Mouse (Mus musculus) liver, embryonic 12.5 days (tissue): Measurements from ENCODE around the gene Timm8b. TPM values are rescaled to one million over a fixed set of nuclear protein-coding genes. Genes with fewer than 3 reads are reported as not detected.

Experiments used
- ATAC-seq: fragments of 200-750 bp; cut with Nextera tagmentation; 2 replicates; pipeline ENCODE4 v1.8.0; 2017; ENCODE audit warnings: moderate number of reproducible peaks, mild to moderate bottlenecking, moderate library complexity
- H3K27ac ChIP-seq: fragments of 300-500 bp; sonication (generic); 2 replicates; pipeline ENCODE4 v1.5.1; 2016; ENCODE audit warnings: mild to moderate bottlenecking
- H3K27me3 ChIP-seq: fragments of 300-500 bp; sonication (generic); replicated peaks from 2 replicates; pipeline ENCODE4 v1.6.1; 2016; ENCODE audit warnings: mild to moderate bottlenecking, moderate library complexity
- H3K36me3 ChIP-seq: fragments of 300-500 bp; sonication (generic); 2 replicates; pipeline ENCODE4 v1.6.1; 2016; ENCODE audit warnings: mild to moderate bottlenecking, moderate library complexity
- H3K4me1 ChIP-seq: fragments of 300-500 bp; sonication (generic); 2 replicates; pipeline ENCODE4 v1.6.1; 2016
- H3K4me2 ChIP-seq: fragments of 300-500 bp; sonication (generic); 2 replicates; pipeline ENCODE4 v1.6.1; 2016; ENCODE audit warnings: mild to moderate bottlenecking, moderate library complexity
- H3K4me3 ChIP-seq: fragments of 300-500 bp; sonication (generic); 2 replicates; pipeline ENCODE4 v1.5.1; 2016; ENCODE audit warnings: mild to moderate bottlenecking, moderate library complexity
- H3K9ac ChIP-seq: fragments of 300-500 bp; sonication (generic); 2 replicates; pipeline ENCODE4 v1.6.1; 2016; ENCODE audit warnings: mild to moderate bottlenecking, moderate library complexity
- H3K9me3 ChIP-seq: fragments of 300-500 bp; sonication (generic); replicated peaks from 2 replicates; pipeline ENCODE4 v1.6.1; 2016; ENCODE audit warnings: mild to moderate bottlenecking, moderate library complexity
- WGBS: fragments of 180-500 bp; shearing (Covaris S2); methylation state at CpG from one replicate; pipeline ENCODE4 v1.1.7; 2016; ENCODE audit not compliant: insufficient replicate concordance; 5-methylcytosine and 5-hydroxymethylcytosine counted together
- polyA plus RNA-seq: library from polyadenylated mRNA; unstranded; fragments of >200 nt; fragmentation: Nextera tagmentation; extraction: Ambion mirVana; gene quantifications from 2 replicates; pipeline ENCODE4 v1.2.1, GENCODE M21; 2016

Gene Timm8b
- polyA plus RNA-seq, result 229 and 237 TPM in 2 replicates

DNA sequence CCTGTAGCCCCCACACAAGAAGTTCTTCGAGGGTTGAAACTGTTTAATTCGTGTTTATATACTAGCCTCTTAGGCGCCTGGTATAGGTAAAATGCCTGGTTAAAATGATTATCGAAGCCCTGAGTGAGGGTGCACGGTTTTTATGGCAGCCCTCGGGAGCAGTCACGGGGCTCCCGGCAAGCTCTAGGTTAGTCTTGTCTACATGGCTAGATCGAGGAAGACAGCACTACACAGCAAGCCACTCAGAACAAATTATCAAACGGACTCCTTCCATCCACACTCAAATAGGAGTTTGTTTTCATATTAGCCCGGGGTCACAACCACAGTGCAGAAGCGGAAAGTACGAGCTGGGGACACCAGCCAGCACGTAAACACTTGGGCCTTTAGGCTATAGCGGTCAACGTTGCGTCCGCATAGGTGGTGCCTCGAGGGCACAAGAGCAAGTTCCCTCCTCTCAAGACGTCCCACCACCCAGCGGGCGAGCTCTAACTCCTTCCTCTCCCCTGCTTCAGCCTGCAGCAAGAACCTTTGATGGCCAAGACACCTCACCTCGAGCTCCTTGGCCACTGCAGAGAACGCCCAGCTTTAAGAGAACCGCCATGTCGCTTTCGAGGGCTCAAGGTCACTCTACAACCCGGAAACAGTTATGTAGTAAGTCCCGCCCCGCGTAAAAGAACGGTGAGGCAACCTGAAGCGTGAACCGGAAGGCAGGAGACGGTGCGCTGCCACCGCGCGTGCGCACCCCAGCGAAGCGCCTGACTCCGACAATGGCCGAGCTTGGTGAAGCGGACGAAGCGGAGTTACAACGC lies at the start of gene Timm8b, which contains the start of gene Sdhd:
Gene Timm8b, plus strand, starts transcription at position 722 of the 809 bp plus-strand sequence.
Gene Sdhd, minus strand, starts transcription at position 624 of the 809 bp plus-strand sequence.
- Histone ChIP-seq H3K4me2 (peak within 1 kb of the TSS; percentile 76), H3K9ac (peak within 1 kb of the TSS; percentile 84), H3K27ac (peak within 1 kb of the TSS; percentile 88), H3K4me1 (peaks cover 48% of the 10 kb centered on the region), H3K9me3 (no peaks in the 10 kb centered on the region), H3K36me3 (peaks cover 63% of the 10 kb centered on the region), H3K27me3 (no peaks in the 10 kb centered on the region), H3K4me3 (peak within 1 kb of the TSS; percentile 77)
- WGBS, result under 1% methylated on average over 48 of the region's 48 CpGs
- ATAC-seq, result peak; percentile 93

DNA sequence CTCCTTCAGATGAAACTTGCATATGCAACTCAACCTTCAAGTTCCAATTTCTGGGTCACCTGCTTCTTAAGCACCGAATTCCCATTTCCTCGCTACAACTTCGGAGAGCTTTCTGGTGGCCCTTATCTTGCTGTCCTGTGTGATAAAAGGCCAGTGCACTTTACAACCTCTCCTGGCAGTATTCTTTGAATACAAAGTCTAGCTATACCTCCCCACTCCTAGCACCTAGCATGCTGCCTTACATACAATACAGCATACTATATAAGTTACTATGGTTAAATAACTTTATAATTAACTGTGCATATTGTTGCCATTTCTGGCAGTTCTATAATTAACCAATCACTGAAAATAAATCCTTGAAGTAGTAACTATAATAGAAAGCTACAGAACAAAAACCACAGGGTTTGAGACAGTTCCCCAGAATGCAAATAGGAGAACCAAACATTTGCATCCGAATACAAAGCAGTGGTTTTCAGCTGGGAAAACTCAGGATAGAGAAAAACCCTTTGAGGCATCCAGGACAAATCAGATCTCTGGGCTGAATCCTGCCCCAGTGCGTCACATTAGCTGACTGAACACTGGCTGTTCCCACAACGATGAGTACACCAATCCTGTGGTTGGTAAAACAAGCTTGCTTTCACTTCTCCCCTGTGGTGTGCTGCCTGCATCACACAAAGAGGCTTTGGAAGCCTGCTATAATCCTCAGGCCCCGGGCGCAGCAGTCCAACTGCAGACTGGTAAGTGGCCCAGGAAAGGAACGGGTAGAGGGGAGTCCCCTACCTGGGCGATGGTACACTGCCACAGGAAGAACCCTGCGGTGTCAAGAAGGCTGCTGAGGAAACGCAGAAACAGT lies 49.2 kb upstream of the Timm8b start, which contains the start of gene Il18:
Gene Il18, plus strand, starts transcription at position 587 of the 853 bp plus-strand sequence.
- Histone ChIP-seq H3K27ac (no peak within 1 kb of the TSS), H3K9me3 (no peaks in the 10 kb centered on the region), H3K4me1 (no peaks in the 10 kb centered on the region), H3K4me2 (peak within 1 kb of the TSS; percentile 22), H3K4me3 (peak within 1 kb of the TSS; percentile 9; the same call in 1 of the 2 replicates), H3K27me3 (0 out of 2 replicates have a peak, but pooled peaks cover 3% of the 10 kb centered on the region), H3K36me3 (no peaks in the 10 kb centered on the region), H3K9ac (no peak within 1 kb of the TSS)
- 34% methylated on average over 12 of the region's 12 CpGs for WGBS
- ATAC-seq, result no peak

DNA sequence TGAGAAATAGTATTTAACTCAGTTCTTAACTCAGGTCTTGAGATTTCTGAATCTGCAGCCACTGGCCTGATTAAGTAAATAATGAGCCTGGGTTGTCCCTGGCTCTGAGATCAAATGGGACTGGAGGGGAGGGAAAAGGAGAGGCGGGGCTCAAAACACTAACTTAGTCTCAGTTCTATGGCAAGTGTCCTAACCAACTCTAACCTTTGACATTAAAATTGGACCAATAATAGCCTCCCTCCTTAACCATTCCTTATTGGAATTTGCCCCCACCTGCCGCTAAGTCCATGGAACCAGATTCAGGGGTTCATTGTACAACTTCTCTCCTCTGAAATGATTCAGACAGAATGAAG lies 48.6 kb upstream of the Timm8b start, which contains the start of gene Bco2:
Gene Bco2, minus strand, starts transcription at position 88 of the 353 bp plus-strand sequence.
- ATAC-seq, result no peak
- no peak within 1 kb of the TSS for H3K27ac ChIP-seq
- H3K4me3 ChIP-seq, result peak within 1 kb of the TSS; percentile 9; the same call in 1 of the 2 replicates
- 52% methylated on average over 2 of the region's 2 CpGs for WGBS
- no peaks in the 10 kb centered on the region for H3K36me3 ChIP-seq
- no peaks in the 10 kb centered on the region for H3K4me1 ChIP-seq
- peak within 1 kb of the TSS; percentile 22 for H3K4me2 ChIP-seq
- H3K9me3 ChIP-seq, result no peaks in the 10 kb centered on the region
- H3K27me3 ChIP-seq, result 0 out of 2 replicates have a peak, but pooled peaks cover 3% of the 10 kb centered on the region
- no peak within 1 kb of the TSS for H3K9ac ChIP-seq

DNA sequence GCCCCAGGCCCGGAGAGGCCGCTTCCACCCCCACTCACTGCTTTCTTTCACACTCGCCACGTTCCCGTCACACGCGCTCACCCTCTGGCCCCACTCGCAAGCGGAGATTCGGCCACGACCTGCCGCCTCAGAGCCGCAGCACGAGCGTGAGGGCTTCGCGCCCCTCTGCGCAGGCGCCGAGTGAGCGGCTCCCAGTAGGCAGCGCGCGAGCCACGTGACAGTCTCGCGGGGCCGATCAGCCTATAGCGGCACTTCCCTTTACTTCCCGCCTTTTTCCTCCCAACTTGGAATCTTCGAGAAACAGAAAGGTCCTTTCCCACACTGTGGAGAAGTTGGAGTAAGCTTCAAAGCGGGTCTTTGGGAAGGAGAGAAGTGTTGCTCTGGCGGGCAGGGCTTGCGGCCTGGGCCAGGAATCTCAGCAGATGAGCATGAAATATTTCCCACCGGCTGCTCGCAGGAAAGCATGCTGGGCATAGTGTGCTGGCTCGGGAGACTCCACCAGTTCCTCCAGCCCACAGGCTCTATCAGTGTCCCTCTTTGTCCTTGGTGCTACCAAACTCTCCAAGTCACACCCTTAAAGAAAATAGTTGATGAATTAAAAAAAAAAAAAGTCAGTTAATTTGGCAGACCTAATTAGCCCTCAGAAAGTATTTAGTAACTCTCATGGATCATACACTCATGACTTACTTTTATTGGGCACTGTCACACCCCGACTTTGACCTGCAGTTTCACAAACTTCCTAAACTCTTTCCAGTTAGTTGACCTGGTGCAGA lies 42.4 kb upstream of the Timm8b start, which contains the start of gene Tex12:
Gene Tex12, minus strand, starts transcription at position 181 of the 773 bp plus-strand sequence.
- Histone ChIP-seq H3K27me3 (peaks cover 7% of the 10 kb centered on the region; the same call in 1 of the 2 replicates), H3K4me3 (no peak within 1 kb of the TSS), H3K4me1 (no peaks in the 10 kb centered on the region), H3K9ac (no peak within 1 kb of the TSS), H3K4me2 (no peak within 1 kb of the TSS), H3K9me3 (no peaks in the 10 kb centered on the region), H3K27ac (no peak within 1 kb of the TSS), H3K36me3 (no peaks in the 10 kb centered on the region)
- ATAC-seq, result no peak
- 79% methylated on average over 38 of the region's 38 CpGs for WGBS

DNA sequence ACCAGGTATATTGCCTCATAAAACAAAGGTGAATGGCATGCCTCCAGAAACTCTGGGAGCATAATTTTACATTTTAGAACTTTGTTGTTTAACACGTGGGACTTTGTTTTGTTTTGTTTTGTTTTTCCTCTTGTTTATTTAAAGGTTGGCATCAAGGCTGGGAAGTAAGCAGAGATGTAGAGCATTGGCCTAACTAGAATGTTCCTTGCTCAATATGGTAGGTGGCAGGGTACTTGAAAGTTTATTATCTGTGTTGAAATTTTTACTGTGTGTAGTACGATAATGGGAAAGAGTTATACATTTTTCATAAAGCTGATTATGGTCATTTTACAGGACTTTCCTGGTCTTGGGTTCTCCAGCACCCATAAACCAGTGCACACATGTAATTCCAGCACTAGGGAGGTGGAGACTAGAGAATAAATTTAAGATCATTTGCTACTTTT lies 41.8 kb upstream of the Timm8b start:
- no peak overlapping the region for H3K4me2 ChIP-seq
- H3K27me3 ChIP-seq, result peaks cover 7% of the 10 kb centered on the region; the same call in 1 of the 2 replicates
- H3K27ac ChIP-seq, result no peak overlapping the region
- WGBS, result 67% methylated on average over 2 of the region's 2 CpGs
- H3K36me3 ChIP-seq, result no peaks in the 10 kb centered on the region
- ATAC-seq, result no peak
- H3K4me3 ChIP-seq, result no peak overlapping the region
- no peaks in the 10 kb centered on the region for H3K4me1 ChIP-seq
- no peak overlapping the region for H3K9ac ChIP-seq
- no peaks in the 10 kb centered on the region for H3K9me3 ChIP-seq

DNA sequence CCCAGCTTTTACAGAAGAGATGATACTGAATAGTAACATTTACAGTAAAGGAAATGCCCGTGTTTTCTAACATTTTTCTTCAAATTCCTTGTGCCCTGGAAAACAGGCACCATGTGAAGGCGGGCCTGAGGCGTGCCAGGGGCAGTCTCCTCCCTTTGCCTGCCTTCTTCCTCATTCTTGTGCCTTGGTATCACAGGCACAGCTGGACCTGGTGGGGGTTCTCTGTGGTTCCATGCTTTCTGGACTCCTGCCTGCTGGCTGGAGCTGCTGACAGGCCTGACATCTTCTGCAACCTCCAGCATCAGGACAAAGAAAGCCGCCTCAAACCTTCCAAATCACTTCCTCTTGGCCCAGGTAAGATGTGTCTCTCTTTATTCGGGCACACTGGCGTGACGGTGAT lies 38.5 kb upstream of the Timm8b start:
- H3K4me1 ChIP-seq, result no peaks in the 10 kb centered on the region
- H3K27ac ChIP-seq, result no peak overlapping the region
- H3K36me3 ChIP-seq, result no peaks in the 10 kb centered on the region
- no peaks in the 10 kb centered on the region for H3K9me3 ChIP-seq
- H3K27me3 ChIP-seq, result peaks cover 7% of the 10 kb centered on the region; the same call in 1 of the 2 replicates
- no peak overlapping the region for H3K4me3 ChIP-seq
- WGBS, result 56% methylated on average over 7 of the region's 7 CpGs
- no peak overlapping the region for H3K4me2 ChIP-seq
- no peak overlapping the region for H3K9ac ChIP-seq
- ATAC-seq, result no peak

DNA sequence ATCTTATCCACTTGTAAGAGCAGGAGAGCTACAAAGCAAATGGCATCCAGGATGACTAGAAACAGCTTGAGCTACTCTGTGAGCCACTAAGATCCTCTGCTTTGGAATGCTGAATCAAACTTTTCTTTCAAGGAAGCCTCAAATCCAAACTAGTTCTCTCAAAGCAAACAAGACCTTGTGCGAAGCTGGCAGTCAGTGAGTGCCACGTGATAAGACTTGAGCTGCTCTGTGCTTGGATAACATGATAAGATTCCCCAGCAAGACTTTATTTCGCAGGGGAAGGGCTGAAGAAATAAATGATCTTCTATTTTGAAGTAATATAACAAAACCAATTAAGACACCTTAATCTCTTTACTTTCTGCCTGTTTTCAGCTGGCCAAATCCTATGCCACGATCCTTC lies 37.8 kb upstream of the Timm8b start:
- Histone ChIP-seq H3K27ac (no peak overlapping the region), H3K9ac (no peak overlapping the region), H3K36me3 (no peaks in the 10 kb centered on the region), H3K9me3 (no peaks in the 10 kb centered on the region), H3K27me3 (peaks cover 2% of the 10 kb centered on the region; the same call in 1 of the 2 replicates), H3K4me3 (no peak overlapping the region), H3K4me2 (no peak overlapping the region), H3K4me1 (no peaks in the 10 kb centered on the region)
- no peak for ATAC-seq
- 29% methylated on average over 4 of the region's 4 CpGs for WGBS

DNA sequence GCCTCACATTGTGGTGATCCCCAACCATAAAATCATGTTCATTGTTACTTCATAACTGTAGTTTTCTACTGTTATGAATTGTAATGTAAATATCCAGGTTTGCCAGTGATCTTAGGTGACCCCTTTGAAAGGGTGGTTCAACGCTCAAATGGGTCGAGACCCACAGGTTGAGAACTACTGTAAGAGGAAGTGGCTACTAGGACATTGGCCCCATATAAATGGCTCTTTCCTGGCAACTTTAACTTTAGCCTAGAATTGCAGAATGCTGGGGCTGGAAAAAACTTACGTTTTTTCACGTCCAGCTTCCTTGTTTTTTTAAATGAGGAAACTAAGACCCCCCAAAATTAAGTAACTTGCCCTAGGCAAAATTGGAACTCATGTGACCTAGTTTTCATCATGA lies 36.3 kb upstream of the Timm8b start:
- H3K4me2 ChIP-seq, result no peak overlapping the region
- H3K36me3 ChIP-seq, result no peaks in the 10 kb centered on the region
- no peak overlapping the region for H3K9ac ChIP-seq
- 62% methylated on average over 4 of the region's 4 CpGs for WGBS
- no peaks in the 10 kb centered on the region for H3K9me3 ChIP-seq
- no peaks in the 10 kb centered on the region for H3K4me1 ChIP-seq
- H3K4me3 ChIP-seq, result no peak overlapping the region
- no peak overlapping the region for H3K27ac ChIP-seq
- no peaks in the 10 kb centered on the region for H3K27me3 ChIP-seq
- ATAC-seq, result no peak

DNA sequence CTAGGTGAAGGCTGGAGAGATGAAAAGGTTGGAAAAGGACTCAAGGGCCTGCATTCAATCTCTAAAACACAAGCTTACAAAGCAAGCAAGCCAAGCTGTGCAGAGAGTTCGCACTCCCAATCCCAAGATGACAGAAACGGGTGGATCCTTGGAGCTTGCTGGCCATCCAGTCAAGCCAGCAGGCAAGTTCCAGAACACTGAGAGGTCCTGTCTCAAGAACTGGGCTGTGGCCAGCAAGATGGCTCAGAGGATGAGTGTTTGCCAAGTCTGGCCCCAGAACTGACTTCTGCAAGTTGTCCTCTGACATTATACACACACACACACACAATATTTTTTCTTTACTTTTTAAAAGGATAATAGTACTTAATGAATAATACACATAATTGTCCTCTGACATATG lies 35.8 kb upstream of the Timm8b start:
- no peak overlapping the region for H3K4me3 ChIP-seq
- H3K27me3 ChIP-seq, result no peaks in the 10 kb centered on the region
- H3K36me3 ChIP-seq, result no peaks in the 10 kb centered on the region
- H3K27ac ChIP-seq, result no peak overlapping the region
- H3K9me3 ChIP-seq, result no peaks in the 10 kb centered on the region
- H3K9ac ChIP-seq, result no peak overlapping the region
- ATAC-seq, result no peak
- no peaks in the 10 kb centered on the region for H3K4me1 ChIP-seq
- 80% methylated on average over 2 of the region's 2 CpGs for WGBS
- H3K4me2 ChIP-seq, result no peak overlapping the region

DNA sequence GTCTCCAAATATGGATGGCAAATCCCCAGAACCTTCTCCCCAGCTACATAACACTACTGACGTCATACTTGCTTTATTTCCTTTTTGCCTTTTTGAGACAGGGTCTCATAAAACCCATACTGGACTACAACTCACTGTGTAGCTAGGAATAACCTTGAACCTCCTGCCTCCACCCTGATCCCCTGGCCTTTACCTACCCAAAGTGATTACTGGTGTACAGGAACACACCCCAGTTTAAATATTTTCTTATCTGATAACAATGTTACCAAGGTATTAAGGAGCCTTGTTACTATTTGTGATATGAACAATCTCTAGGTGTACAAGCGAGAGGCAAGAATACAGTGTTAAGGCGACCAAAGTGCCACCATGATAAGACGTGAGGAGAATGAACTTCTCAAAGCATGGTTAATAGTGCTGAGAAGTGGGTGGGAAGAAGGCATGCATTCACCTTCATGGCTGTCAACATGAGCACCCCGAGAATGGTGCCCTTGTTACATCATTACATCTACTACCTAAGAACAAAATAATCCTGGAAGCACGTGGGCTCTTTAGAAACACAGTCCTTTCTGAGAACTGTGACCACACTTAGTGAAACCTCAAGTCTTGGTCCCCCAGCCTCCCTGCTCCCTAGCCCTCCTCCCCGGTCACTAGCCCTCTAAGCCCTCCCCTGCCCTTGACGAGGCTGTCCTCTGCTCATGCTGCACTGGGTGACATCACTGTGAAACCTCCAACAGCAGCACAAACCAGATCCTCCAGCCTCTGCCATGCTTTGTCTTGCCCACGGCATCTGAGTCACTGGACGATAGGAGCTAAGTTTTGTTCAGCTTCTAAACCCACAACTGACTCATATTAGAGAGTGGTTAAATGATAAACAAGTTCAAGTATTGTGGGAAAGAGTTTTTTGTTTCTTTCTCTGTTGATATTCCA lies 33.8 kb upstream of the Timm8b start:
- Histone ChIP-seq H3K4me2 (no peak overlapping the region), H3K4me1 (no peaks in the 10 kb centered on the region), H3K9ac (no peak overlapping the region), H3K27ac (no peak overlapping the region), H3K36me3 (no peaks in the 10 kb centered on the region), H3K27me3 (no peaks in the 10 kb centered on the region), H3K9me3 (no peaks in the 10 kb centered on the region), H3K4me3 (no peak overlapping the region)
- WGBS, result 60% methylated on average over 10 of the region's 10 CpGs
- ATAC-seq, result no peak
